Mouse (Mus musculus) midbrain, embryonic 11.5 days (tissue): ENCODE measurements around the gene Hs2st1. TPM values are rescaled to one million over a fixed set of nuclear protein-coding genes. Genes with fewer than 3 reads are reported as not detected.

Experiments used
- ATAC-seq: fragments of 200-750 bp; cut with Nextera tagmentation; 2 replicates; pipeline ENCODE4 v1.8.0; 2017; ENCODE audit warnings: moderate TSS enrichment, moderate library complexity; ENCODE audit not compliant: low FRiP score
- DNase-seq: peaks from one replicate; pipeline ENCODE4 v3.0.0; 2015; ENCODE audit warnings: low spot score; ENCODE audit errors: missing footprints
- H3K27ac ChIP-seq: fragments of 300-500 bp; sonication (generic); 2 replicates; pipeline ENCODE4 v1.5.1; 2014; ENCODE audit warnings: low read depth, low read length
- H3K27me3 ChIP-seq: fragments of 300-500 bp; sonication (generic); 2 replicates; pipeline ENCODE4 v1.6.1; 2014; ENCODE audit warnings: mild to moderate bottlenecking, low read length, moderate library complexity, mixed read lengths; ENCODE audit not compliant: control insufficient read depth, insufficient read depth
- H3K36me3 ChIP-seq: fragments of 300-500 bp; sonication (generic); 2 replicates; pipeline ENCODE4 v1.6.1; 2014; ENCODE audit warnings: mild to moderate bottlenecking, low read length, moderate library complexity, mixed read lengths; ENCODE audit not compliant: control insufficient read depth, insufficient read depth
- H3K4me1 ChIP-seq: fragments of 300-500 bp; sonication (generic); 2 replicates; pipeline ENCODE4 v1.6.1; 2014; ENCODE audit warnings: low read length; ENCODE audit not compliant: control insufficient read depth, insufficient read depth
- H3K4me2 ChIP-seq: fragments of 300-500 bp; sonication (generic); 2 replicates; pipeline ENCODE4 v1.6.1; 2014; ENCODE audit warnings: mild to moderate bottlenecking, moderate library complexity
- H3K4me3 ChIP-seq: fragments of 300-500 bp; sonication (generic); 2 replicates; pipeline ENCODE4 v1.5.1; 2014; ENCODE audit warnings: low read depth, low read length
- H3K9ac ChIP-seq: fragments of 300-500 bp; sonication (generic); 2 replicates; pipeline ENCODE4 v1.6.1; 2014; ENCODE audit warnings: low read length
- H3K9me3 ChIP-seq: fragments of 300-500 bp; sonication (generic); 2 replicates; pipeline ENCODE4 v1.6.1; 2016; ENCODE audit warnings: low read length; ENCODE audit not compliant: control insufficient read depth
- WGBS: fragments of 180-500 bp; shearing (Covaris S2); extraction: QIAGEN DNeasy Blood & Tissue Kit; methylation state at CpG from one replicate; pipeline ENCODE4 v1.1.7; 2014; 5-methylcytosine and 5-hydroxymethylcytosine counted together
- polyA plus RNA-seq: library from polyadenylated mRNA; unstranded; fragments of >200 nt; fragmentation: Nextera tagmentation; extraction: Ambion mirVana; gene quantifications from 2 replicates; pipeline ENCODE4 v1.2.1, GENCODE M21; 2014

The Hs2st1 gene
- polyA plus RNA-seq, 1 experiment from 2014 or later, result 16.5 TPM

- 2% methylated on average over 10 of the region's 10 CpGs for WGBS
Measured at GRCm38 (mm10) chr3:144412538-144413272, 157.3 kb downstream of the Hs2st1 start.

GRCm38 (mm10) chr3:144411650-144412278 lies 158.2 kb downstream of the Hs2st1 start:
- H3K4me3 ChIP-seq, result no peak overlapping the region
- no peaks in the 10 kb centered on the region for H3K27me3 ChIP-seq
- no peak overlapping the region for H3K9ac ChIP-seq
- ATAC-seq, result no peak
- peaks cover 23% of the 10 kb centered on the region for H3K4me1 ChIP-seq
- H3K27ac ChIP-seq, result no peak overlapping the region
- peak; percentile 91 for DNase-seq
- peak overlapping the region; percentile 23; the same call in 1 of the 2 replicates for H3K4me2 ChIP-seq
- no peaks in the 10 kb centered on the region for H3K36me3 ChIP-seq
- WGBS, result 6% methylated on average over 8 of the region's 8 CpGs
- no peaks in the 10 kb centered on the region for H3K9me3 ChIP-seq

More at GRCm38 (mm10) chr3:144412538-144413272, 157.3 kb downstream of the Hs2st1 start:
- ATAC-seq (peak; percentile 86), DNase-seq (peak; percentile 92)
- Histone ChIP-seq H3K27ac (no peak overlapping the region), H3K4me2 (peak overlapping the region; percentile 29), H3K4me3 (no peak overlapping the region), H3K27me3 (no peaks in the 10 kb centered on the region), H3K4me1 (peaks cover 23% of the 10 kb centered on the region), H3K9me3 (no peaks in the 10 kb centered on the region), H3K9ac (no peak overlapping the region), H3K36me3 (no peaks in the 10 kb centered on the region)

- ATAC-seq (peak; percentile 61), DNase-seq (peak; percentile 88)
- no peaks in the 10 kb centered on the region for H3K27me3 ChIP-seq
- no peak overlapping the region for H3K27ac ChIP-seq
- H3K4me2 ChIP-seq, result peak overlapping the region; percentile 23; the same call in 1 of the 2 replicates
- H3K36me3 ChIP-seq, result no peaks in the 10 kb centered on the region
- H3K4me1 ChIP-seq, result peaks cover 23% of the 10 kb centered on the region
- H3K9ac ChIP-seq, result no peak overlapping the region
- 2% methylated on average over 5 of the region's 5 CpGs for WGBS
- H3K9me3 ChIP-seq, result no peaks in the 10 kb centered on the region
- no peak overlapping the region for H3K4me3 ChIP-seq
Measured at GRCm38 (mm10) chr3:144411051-144411542, 158.9 kb downstream of the Hs2st1 start.

GRCm38 (mm10) chr3:144408953-144409352 lies 161.0 kb downstream of the Hs2st1 start:
- no peak overlapping the region for H3K9ac ChIP-seq
- ATAC-seq, result no peak
- DNase-seq, result no peak
- no peak overlapping the region for H3K27ac ChIP-seq
- 100% methylated on average over 1 of the region's 1 CpGs for WGBS
- H3K4me2 ChIP-seq, result no peak overlapping the region
- no peak overlapping the region for H3K4me3 ChIP-seq
- H3K9me3 ChIP-seq, result no peaks in the 10 kb centered on the region
- H3K27me3 ChIP-seq, result no peaks in the 10 kb centered on the region
- peaks cover 23% of the 10 kb centered on the region for H3K4me1 ChIP-seq
- no peaks in the 10 kb centered on the region for H3K36me3 ChIP-seq

- ATAC-seq (no peak), DNase-seq (no peak)
- no peaks in the 10 kb centered on the region for H3K9me3 ChIP-seq
- H3K4me2 ChIP-seq, result no peak overlapping the region
- no peak overlapping the region for H3K27ac ChIP-seq
- 77% methylated on average over 11 of the region's 11 CpGs for WGBS
- no peaks in the 10 kb centered on the region for H3K4me1 ChIP-seq
- H3K36me3 ChIP-seq, result no peaks in the 10 kb centered on the region
- H3K27me3 ChIP-seq, result no peaks in the 10 kb centered on the region
- no peak overlapping the region for H3K4me3 ChIP-seq
- H3K9ac ChIP-seq, result no peak overlapping the region
Measured at GRCm38 (mm10) chr3:144405331-144405730, 164.7 kb downstream of the Hs2st1 start.

- WGBS, result 96% methylated on average over 5 of the region's 5 CpGs
- no peak for ATAC-seq
- H3K4me2 ChIP-seq, result no peak overlapping the region
Measured at GRCm38 (mm10) chr3:144401292-144401691, 168.7 kb downstream of the Hs2st1 start.

GRCm38 (mm10) chr3:144400870-144401269 lies 169.1 kb downstream of the Hs2st1 start:
- Histone ChIP-seq H3K36me3 (no peaks in the 10 kb centered on the region), H3K4me2 (no peak overlapping the region), H3K27me3 (no peaks in the 10 kb centered on the region), H3K27ac (no peak overlapping the region), H3K4me1 (no peaks in the 10 kb centered on the region), H3K4me3 (no peak overlapping the region), H3K9me3 (no peaks in the 10 kb centered on the region), H3K9ac (no peak overlapping the region)
- 77% methylated on average over 7 of the region's 7 CpGs for WGBS
- ATAC-seq (no peak), DNase-seq (no peak)

More at GRCm38 (mm10) chr3:144401292-144401691, 168.7 kb downstream of the Hs2st1 start:
- no peak overlapping the region for H3K4me3 ChIP-seq
- H3K36me3 ChIP-seq, result no peaks in the 10 kb centered on the region
- no peaks in the 10 kb centered on the region for H3K9me3 ChIP-seq
- no peak overlapping the region for H3K9ac ChIP-seq
- no peaks in the 10 kb centered on the region for H3K27me3 ChIP-seq
- H3K27ac ChIP-seq, result no peak overlapping the region
- no peaks in the 10 kb centered on the region for H3K4me1 ChIP-seq
- DNase-seq, result no peak

GRCm38 (mm10) chr3:144400374-144400773 lies 169.6 kb downstream of the Hs2st1 start:
- Histone ChIP-seq H3K9me3 (no peaks in the 10 kb centered on the region), H3K27ac (no peak overlapping the region), H3K4me3 (no peak overlapping the region), H3K27me3 (no peaks in the 10 kb centered on the region), H3K9ac (no peak overlapping the region), H3K4me1 (no peaks in the 10 kb centered on the region), H3K36me3 (no peaks in the 10 kb centered on the region), H3K4me2 (no peak overlapping the region)
- whole genome bisulfite sequencing, result 80% methylated on average over 8 of the region's 8 CpGs
- no peak for ATAC-seq
- no peak for DNase-seq
